Mouse (Mus musculus): ENCODE data around the gene Psmb3.
A peak's percentile ranks its signal among the peaks of the same experiment; 100 is the strongest.
"Not testable (repeated sequence)": the region's sequence is repeated elsewhere in the genome, so short reads cannot be mapped to it uniquely, and the experiment has no call there.

Psmb3 gene

GRCm38 (mm10) chr11:97703039-97703826 is at the start of gene Psmb3:
Gene Psmb3 (plus strand): TSS chr11:97703399.
- DNase-seq (ENCODE audit: low spot score): peak; percentile 100

GRCm38 (mm10) chr11:97654210-97654609 is 49.0 kb upstream of the Psmb3 start:
- no peak for DNase-seq (ENCODE audit: low spot score)

- DNase-seq (ENCODE audit: low spot score): no peak
Measured at GRCm38 (mm10) chr11:97656269-97656971, 46.8 kb upstream of the Psmb3 start.

- no peak for DNase-seq (ENCODE audit: low spot score)
Measured at GRCm38 (mm10) chr11:97657184-97657945, 45.8 kb upstream of the Psmb3 start.

- not testable (repeated sequence) for DNase-seq (ENCODE audit: low spot score)
Measured at GRCm38 (mm10) chr11:97657967-97658366, 45.2 kb upstream of the Psmb3 start.

- DNase-seq (ENCODE audit: low spot score): no peak
Measured at GRCm38 (mm10) chr11:97658751-97659266, 44.4 kb upstream of the Psmb3 start.

GRCm38 (mm10) chr11:97659267-97659989 is 43.8 kb upstream of the Psmb3 start:
- no peak for DNase-seq (ENCODE audit: low spot score)

- DNase-seq (ENCODE audit: low spot score): peak; percentile 35
Measured at GRCm38 (mm10) chr11:97659990-97660714, 43.0 kb upstream of the Psmb3 start.

- DNase-seq (ENCODE audit: low spot score): no peak
Measured at GRCm38 (mm10) chr11:97660734-97661647, 42.2 kb upstream of the Psmb3 start.

- DNase-seq (ENCODE audit: low spot score): no peak
Measured at GRCm38 (mm10) chr11:97661648-97662133, 41.5 kb upstream of the Psmb3 start.

GRCm38 (mm10) chr11:97662207-97662892 is 40.8 kb upstream of the Psmb3 start:
- DNase-seq (ENCODE audit: low spot score): no peak

GRCm38 (mm10) chr11:97662893-97663527 is 40.2 kb upstream of the Psmb3 start, which contains the start of gene Mllt6:
Gene Mllt6 (plus strand): TSS chr11:97663414.
- DNase-seq (ENCODE audit: low spot score): no peak

GRCm38 (mm10) chr11:97663528-97664338 is 39.5 kb upstream of the Psmb3 start:
- DNase-seq (ENCODE audit: low spot score): no peak

GRCm38 (mm10) chr11:97664339-97664665 is 38.9 kb upstream of the Psmb3 start:
- no peak for DNase-seq (ENCODE audit: low spot score)

- DNase-seq (ENCODE audit: low spot score): no peak
Measured at GRCm38 (mm10) chr11:97664771-97665240, 38.4 kb upstream of the Psmb3 start.

GRCm38 (mm10) chr11:97665431-97665830 is 37.8 kb upstream of the Psmb3 start:
- no peak for DNase-seq (ENCODE audit: low spot score)

- no peak for DNase-seq (ENCODE audit: low spot score)
Measured at GRCm38 (mm10) chr11:97666221-97666620, 37.0 kb upstream of the Psmb3 start.

- no peak for DNase-seq (ENCODE audit: low spot score)
Measured at GRCm38 (mm10) chr11:97666794-97667193, 36.4 kb upstream of the Psmb3 start.
